Mouse (Mus musculus) left cerebral cortex, postnatal 36 days (tissue): ENCODE data around the gene Pkd1l1. TPM values are rescaled to one million over a fixed set of nuclear protein-coding genes. Genes with fewer than 3 reads are reported as not detected.
A peak's percentile ranks its signal among the peaks of the same experiment; 100 is the strongest.

Source experiments
- DNase-seq, 2 experiments: peaks; one replicate each; pipeline ENCODE4 v3.0.0; 2021 to 2022; ENCODE audit warnings: low spot score in 2 of 2, mixed read lengths in 1 of 2
- intact Hi-C: fragments of 180-260 bp; cut with DNase I; formaldehyde crosslinking; loops from one replicate; pipeline ENCODE4 v1.15.1; 2025
- total RNA-seq, 2 experiments: library from RNA; stranded (reverse); gene quantifications; 2 replicates each; pipeline ENCODE4 v1.2.3; 2021

The Pkd1l1 gene
- under 1 TPM in 1 of 2 experiments, not detected in 1; 0.23 TPM for total RNA-seq

GRCm38 (mm10) chr11:8973166-8973565 is at the start of gene Pkd1l1:
Gene Pkd1l1 (minus strand): TSS chr11:8973266.
- DNase-seq = no peak
- intact Hi-C loops = no loop called here

- intact Hi-C loops = no loop called here
- DNase-seq = no peak
Observed at GRCm38 (mm10) chr11:9020207-9020606, 47.1 kb upstream of the Pkd1l1 start.

DNA sequence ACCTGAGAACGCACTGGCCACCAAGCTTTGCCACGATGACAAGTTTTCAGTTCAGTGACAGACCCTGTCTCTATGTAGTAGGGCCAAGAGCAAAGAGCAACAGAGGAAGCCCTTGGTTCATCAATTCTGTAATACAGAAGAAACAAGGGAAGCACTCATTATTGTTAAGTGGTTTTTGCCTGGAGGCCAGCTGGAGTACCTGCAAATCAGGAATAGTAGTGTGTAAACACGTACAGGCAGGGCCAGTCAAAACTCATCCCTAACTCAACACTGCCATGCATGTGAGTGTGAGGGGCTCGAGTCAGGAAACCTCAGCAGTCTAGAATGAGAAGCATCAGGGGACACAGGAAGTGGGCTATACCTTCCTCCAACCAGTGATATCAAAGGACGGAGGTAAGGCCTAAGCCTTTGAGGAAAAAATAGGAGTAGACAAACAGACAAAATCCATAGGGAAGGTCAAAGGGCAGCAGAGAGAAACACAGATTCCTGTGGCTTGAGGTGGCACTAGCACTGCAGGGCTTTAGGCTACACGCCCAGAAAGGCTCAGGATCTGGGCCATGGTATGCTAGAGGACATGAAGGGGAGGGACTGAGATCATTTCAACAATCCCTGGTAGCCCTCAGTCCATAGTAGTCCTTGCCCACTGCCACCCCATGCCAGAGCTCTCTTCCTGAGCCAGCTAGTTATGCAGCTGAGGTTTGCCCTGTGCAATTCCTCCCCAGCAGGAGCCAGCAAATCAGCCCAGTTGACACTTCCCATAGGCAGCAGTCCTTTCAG is 45.6 kb upstream of the Pkd1l1 start:
- intact Hi-C loops = no loop called here
- no peak for DNase-seq

DNA sequence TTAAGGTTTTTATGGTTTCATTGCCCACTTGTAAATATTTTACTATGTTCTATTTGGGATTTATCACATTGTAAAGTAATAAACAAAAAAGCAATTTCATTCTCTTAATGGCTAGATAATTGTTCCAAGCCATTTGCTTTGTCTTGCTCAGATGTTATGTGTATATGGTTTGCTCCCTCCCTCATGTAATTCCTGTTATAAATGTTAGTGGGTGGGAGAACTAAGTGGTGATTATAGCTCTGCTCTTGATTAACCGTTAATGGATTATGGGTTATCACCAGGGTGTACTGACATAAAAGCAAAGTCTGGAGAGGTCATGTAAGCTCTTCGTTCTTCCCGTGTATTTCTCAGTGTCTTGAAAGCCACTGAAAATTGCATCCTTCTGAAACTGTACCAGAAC is 41.7 kb upstream of the Pkd1l1 start:
- intact Hi-C loops = loop anchor here (5.0 kb wide), 1 partner anchor 103 kb away; the partner anchor contains the start of gene Upp1
- no peak for DNase-seq

DNA sequence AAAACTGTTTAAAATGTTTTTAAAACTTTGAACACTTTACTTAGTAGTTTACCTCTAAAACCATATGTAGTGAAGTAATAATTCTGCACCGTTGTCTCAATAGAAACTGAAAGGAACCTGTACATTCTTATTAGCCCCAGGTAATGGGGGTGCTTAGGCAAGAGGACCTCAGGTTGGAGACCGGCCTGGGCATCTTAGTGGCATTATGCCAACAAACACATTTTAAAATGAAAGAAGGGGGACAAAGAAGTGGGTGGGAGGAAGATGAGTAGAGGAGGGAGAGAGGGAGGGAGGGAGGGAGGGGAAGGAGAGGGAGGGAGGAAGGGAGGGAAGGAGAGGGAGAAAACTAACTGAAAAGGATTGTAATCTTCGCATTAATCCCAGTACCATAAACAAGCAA is 38.3 kb upstream of the Pkd1l1 start:
- intact Hi-C loops = loop anchor here (5.0 kb wide), 1 partner anchor 106 kb away; the partner anchor contains the start of gene Upp1

GRCm38 (mm10) chr11:9010853-9011339 is 37.8 kb upstream of the Pkd1l1 start, which contains the start of gene Hus1:
Gene Hus1 (minus strand): TSS chr11:9011191.
- intact Hi-C loops = loop anchor here (5.0 kb wide), 1 partner anchor 106 kb away; the partner anchor contains the start of gene Upp1
- DNase-seq = peak; percentile 82 to 85

More for the DNA sequence above, 38.3 kb upstream of the Pkd1l1 start:
- DNase-seq = no peak

GRCm38 (mm10) chr11:9010416-9010815 is 37.4 kb upstream of the Pkd1l1 start:
- DNase-seq = no peak
- intact Hi-C loops = loop anchor here (5.0 kb wide), 1 partner anchor 107 kb away; the partner anchor contains the start of gene Upp1

- no peak for DNase-seq
- intact Hi-C loops = no loop called here
Observed at GRCm38 (mm10) chr11:9008761-9009160, 35.7 kb upstream of the Pkd1l1 start.

- intact Hi-C loops = no loop called here
- no peak for DNase-seq
Observed at GRCm38 (mm10) chr11:8988084-8988483, 15.0 kb upstream of the Pkd1l1 start.

- no peak for DNase-seq
- intact Hi-C loops = no loop called here
Observed at GRCm38 (mm10) chr11:8986058-8986457, 13.0 kb upstream of the Pkd1l1 start.

DNA sequence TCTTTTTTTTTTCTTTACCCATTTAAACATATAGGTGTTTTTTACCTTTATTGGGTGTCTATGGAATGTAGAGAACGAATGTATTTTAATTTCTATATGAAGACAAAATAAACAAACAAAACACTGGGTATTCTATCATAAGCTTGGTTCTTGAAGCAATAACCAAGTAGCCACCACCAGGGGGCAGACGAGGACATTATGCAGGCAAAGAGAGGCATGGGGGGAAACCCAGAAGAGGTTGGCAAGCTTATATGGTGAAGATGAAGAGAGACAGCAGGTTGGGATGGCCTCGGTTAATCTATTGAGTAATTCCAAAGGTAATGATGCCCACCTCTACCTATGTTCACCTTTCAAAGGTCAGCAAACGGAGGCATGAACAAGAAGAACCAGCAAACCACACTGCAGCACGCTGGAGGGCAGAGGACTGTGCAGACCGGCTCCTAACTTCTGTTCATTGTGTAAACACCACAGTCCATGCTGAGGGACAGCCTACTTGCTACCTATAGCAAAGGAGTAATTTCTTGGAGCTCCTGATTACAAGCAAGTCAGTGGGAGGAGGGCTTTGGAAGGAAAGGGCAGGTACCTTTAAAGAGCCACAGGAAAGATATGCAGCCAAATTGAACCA is 10.3 kb upstream of the Pkd1l1 start:
- intact Hi-C loops = loop anchor here (2.0 kb wide), 1 partner anchor 153 kb away; no protein-coding TSS in a partner anchor

GRCm38 (mm10) chr11:8978154-8978553 is 5.1 kb upstream of the Pkd1l1 start:
- DNase-seq = no peak
- intact Hi-C loops = no loop called here

More for the DNA sequence above, 10.3 kb upstream of the Pkd1l1 start:
- DNase-seq = peak; percentile 19 to 33

- DNase-seq = no peak
- intact Hi-C loops = no loop called here
Observed at GRCm38 (mm10) chr11:8972093-8972492, 973 bp downstream of the Pkd1l1 start.

GRCm38 (mm10) chr11:8970509-8970908 is 2.6 kb downstream of the Pkd1l1 start:
- intact Hi-C loops = no loop called here

GRCm38 (mm10) chr11:8968094-8968493 is 5.0 kb downstream of the Pkd1l1 start:
- DNase-seq = no peak
- intact Hi-C loops = no loop called here

More at GRCm38 (mm10) chr11:8970509-8970908, 2.6 kb downstream of the Pkd1l1 start:
- DNase-seq = no peak

DNA sequence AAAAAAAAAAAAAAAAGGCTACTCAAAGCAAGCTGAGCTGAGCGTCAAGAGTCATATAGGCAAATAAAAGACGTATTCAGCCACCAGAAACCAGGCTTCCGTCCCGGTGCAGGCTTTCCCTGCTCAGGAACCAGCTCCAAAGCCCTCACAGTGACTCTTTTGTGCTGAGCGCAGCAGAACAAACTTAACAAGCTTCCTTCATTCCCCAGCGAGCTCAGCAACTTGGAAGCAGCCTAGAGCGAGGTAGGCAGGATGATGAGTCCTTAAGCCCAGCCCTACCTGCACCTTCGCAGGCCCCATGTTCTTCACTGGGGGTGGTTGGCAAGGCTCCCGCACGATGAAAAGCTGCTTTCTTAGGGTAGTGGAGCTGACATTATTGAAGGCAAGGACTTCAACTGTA is 14.5 kb downstream of the Pkd1l1 start:
- intact Hi-C loops = loop anchor here (5.0 kb wide), 2 partner anchors 96 to 536 kb away; no protein-coding TSS in a partner anchor
- no peak for DNase-seq

GRCm38 (mm10) chr11:8958108-8958507 is 15.0 kb downstream of the Pkd1l1 start:
- DNase-seq = no peak
- intact Hi-C loops = loop anchor here (5.0 kb wide), 2 partner anchors 96 to 536 kb away; no protein-coding TSS in a partner anchor

- DNase-seq = no peak
- intact Hi-C loops = loop anchor here (5.0 kb wide), 2 partner anchors 95 to 535 kb away; no protein-coding TSS in a partner anchor
Observed at GRCm38 (mm10) chr11:8957023-8957422, 16.0 kb downstream of the Pkd1l1 start.

DNA sequence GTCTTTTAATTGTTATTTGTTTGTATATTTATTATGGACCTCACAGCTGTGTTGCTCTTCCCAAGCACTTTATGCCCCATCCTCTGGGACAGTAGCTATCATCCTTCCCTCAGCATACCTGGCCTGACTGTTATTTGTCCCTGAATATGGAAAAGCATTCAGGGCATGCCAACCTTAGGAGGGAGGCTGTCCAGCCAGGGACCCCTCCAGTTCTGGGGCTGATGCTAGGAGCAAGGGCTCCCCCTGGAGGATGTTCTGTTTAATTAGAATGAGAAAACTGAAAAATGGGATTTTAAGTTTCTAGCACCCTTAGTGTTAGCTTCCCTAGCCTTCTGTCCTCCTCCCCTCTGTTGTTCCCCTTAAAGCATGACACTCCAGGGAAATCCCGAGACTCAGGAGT is 17.4 kb downstream of the Pkd1l1 start:
- intact Hi-C loops = loop anchor here (2.0 to 5.0 kb wide), 3 partner anchors 93 to 533 kb away; no protein-coding TSS in a partner anchor
- DNase-seq = no peak

- DNase-seq = no peak
- intact Hi-C loops = no loop called here
Observed at GRCm38 (mm10) chr11:8949765-8950430, 23.2 kb downstream of the Pkd1l1 start.
